Mouse (Mus musculus): ENCODE results near the gene Efhd2. TPM values are rescaled to one million over a fixed set of nuclear protein-coding genes. Genes with fewer than 3 reads are reported as not detected.
A peak's percentile ranks its signal among the peaks of the same experiment; 100 is the strongest.

Gene Efhd2
- polyA plus RNA-seq, 1 experiment from 2014 or later = 89.7 TPM

GRCm38 (mm10) chr4:141816776-141817655 lies 57.7 kb downstream of the Efhd2 start:
- Histone ChIP-seq H3K27me3 (no peaks in the 10 kb centered on the region), H3K36me3 (peaks cover 33% of the 10 kb centered on the region), H3K27ac (peak overlapping the region; percentile 59; the same call in 1 of the 2 replicates), H3K4me3 (replicated peaks) (no peak overlapping the region), H3K9me3 (0 out of 2 replicates have a peak, but pooled peaks cover 2% of the 10 kb centered on the region), H3K9ac (replicated peaks) (no peak overlapping the region), H3K4me2 (replicated peaks) (no peak overlapping the region), H3K4me1 (replicated peaks) (peaks cover 5% of the 10 kb centered on the region; the same call in 1 of the 2 replicates)
- ATAC-seq = no peak
- WGBS = 55% methylated on average over 14 of the region's 14 CpGs

DNA sequence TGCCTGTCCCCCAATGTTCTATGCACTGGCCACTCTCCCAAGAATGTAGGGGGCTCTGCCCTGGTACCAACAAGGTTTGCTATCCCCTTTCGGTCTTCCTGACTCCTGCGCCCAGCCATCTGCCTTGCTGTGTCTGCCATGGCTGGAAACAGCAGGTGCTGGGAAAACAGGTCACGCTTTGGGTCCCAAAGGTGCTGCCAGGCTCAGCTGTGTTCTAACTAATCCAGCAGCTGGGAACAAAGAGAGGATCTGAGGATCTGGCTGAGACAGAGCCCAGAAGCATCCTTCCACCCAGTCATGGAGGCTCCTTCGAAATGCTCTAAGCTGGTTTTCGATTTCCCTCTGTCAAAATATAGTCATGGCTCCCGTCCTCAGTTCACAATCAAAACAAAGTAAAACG lies 58.5 kb downstream of the Efhd2 start:
- H3K4me1 ChIP-seq (replicated peaks) = peaks cover 5% of the 10 kb centered on the region; the same call in 1 of the 2 replicates
- no peak overlapping the region for H3K4me3 ChIP-seq (replicated peaks)
- H3K4me2 ChIP-seq (replicated peaks) = no peak overlapping the region
- WGBS = 79% methylated on average over 7 of the region's 7 CpGs
- no peak overlapping the region for H3K9ac ChIP-seq (replicated peaks)
- H3K9me3 ChIP-seq = 0 out of 2 replicates have a peak, but pooled peaks cover 2% of the 10 kb centered on the region
- no peak for ATAC-seq
- peaks cover 40% of the 10 kb centered on the region for H3K36me3 ChIP-seq
- peak overlapping the region; percentile 59 for H3K27ac ChIP-seq
- no peaks in the 10 kb centered on the region for H3K27me3 ChIP-seq

DNA sequence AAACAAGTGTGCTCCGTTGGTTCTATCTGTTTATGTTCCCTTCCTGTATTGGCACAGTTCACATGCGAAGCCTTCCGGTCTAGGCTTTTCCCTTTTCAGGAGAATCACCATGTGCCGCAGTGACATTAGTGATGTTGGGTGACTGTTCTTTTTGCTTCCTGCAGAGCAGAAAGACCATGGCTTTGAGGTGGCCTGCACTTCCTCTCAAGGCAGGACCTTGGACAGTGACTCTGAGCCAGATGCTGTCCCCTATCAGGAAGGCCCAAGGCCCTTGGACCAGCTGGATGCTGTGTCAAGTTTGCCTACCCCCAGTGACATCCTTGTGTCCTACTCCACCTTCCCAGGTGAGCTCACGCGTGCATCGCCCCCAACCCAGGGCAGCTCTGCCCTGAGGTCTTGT lies 63.3 kb downstream of the Efhd2 start:
- H3K36me3 ChIP-seq = peaks cover 87% of the 10 kb centered on the region
- WGBS = 99% methylated on average over 7 of the region's 7 CpGs

GRCm38 (mm10) chr4:141810975-141811374 lies 63.7 kb downstream of the Efhd2 start:
- no peak overlapping the region for H3K27ac ChIP-seq
- H3K27me3 ChIP-seq = no peaks in the 10 kb centered on the region
- H3K36me3 ChIP-seq = peaks cover 91% of the 10 kb centered on the region
- no peak overlapping the region for H3K4me2 ChIP-seq (replicated peaks)
- WGBS = 97% methylated on average over 2 of the region's 2 CpGs
- no peak overlapping the region for H3K4me3 ChIP-seq (replicated peaks)
- no peaks in the 10 kb centered on the region for H3K9me3 ChIP-seq
- no peak for ATAC-seq
- peaks cover under 1% of the 10 kb centered on the region; the same call in 1 of the 2 replicates for H3K4me1 ChIP-seq (replicated peaks)
- H3K9ac ChIP-seq (replicated peaks) = no peak overlapping the region

More for the DNA sequence above, 63.3 kb downstream of the Efhd2 start:
- Histone ChIP-seq H3K4me2 (replicated peaks) (no peak overlapping the region), H3K27ac (no peak overlapping the region), H3K9ac (replicated peaks) (no peak overlapping the region), H3K4me3 (replicated peaks) (no peak overlapping the region), H3K9me3 (no peaks in the 10 kb centered on the region), H3K4me1 (replicated peaks) (peaks cover 5% of the 10 kb centered on the region; the same call in 1 of the 2 replicates), H3K27me3 (no peaks in the 10 kb centered on the region)
- no peak for ATAC-seq

DNA sequence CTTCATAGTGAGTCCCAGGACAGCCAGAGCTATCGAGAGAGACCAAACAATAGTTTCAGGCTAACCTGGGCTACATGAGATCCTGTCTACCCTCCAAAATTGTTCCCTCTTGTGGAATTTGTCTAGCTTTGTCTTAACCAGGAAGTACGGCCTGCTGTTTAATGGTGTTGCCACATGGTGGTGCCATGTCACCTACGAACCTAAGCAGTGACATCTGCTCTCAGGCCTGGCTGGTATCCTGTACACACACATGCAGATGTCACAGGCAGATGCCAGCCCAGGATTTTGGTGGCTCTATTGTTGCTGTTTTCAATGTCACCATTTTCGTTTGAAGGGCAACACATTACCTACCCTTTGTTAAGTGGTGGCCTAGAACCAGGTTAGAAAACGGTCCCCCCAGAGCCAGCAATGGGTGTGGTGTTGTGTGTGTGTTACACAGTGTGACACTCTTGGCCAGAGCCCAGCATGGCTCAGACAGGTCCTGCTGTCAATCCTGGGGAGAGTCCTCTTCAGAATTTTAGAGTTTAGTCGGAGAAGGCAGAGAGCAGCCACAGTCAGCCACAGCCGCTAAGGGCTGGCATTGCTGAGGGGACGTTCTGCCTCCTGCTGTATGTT lies 64.8 kb downstream of the Efhd2 start:
- no peak overlapping the region for H3K4me3 ChIP-seq (replicated peaks)
- H3K27ac ChIP-seq = 0 out of 2 replicates have a peak overlapping the region, but pooled peaks have one; percentile 30
- no peak overlapping the region for H3K4me2 ChIP-seq (replicated peaks)
- H3K9ac ChIP-seq (replicated peaks) = no peak overlapping the region
- no peaks in the 10 kb centered on the region for H3K27me3 ChIP-seq
- peak; percentile 62; the same call in 1 of the 2 replicates for ATAC-seq
- peaks cover 96% of the 10 kb centered on the region for H3K36me3 ChIP-seq
- no peaks in the 10 kb centered on the region for H3K4me1 ChIP-seq (replicated peaks)
- H3K9me3 ChIP-seq = no peaks in the 10 kb centered on the region
- WGBS = 73% methylated on average over 8 of the region's 8 CpGs

Other genes with a start within 250 kb of the Efhd2 start
- 7.5 and 8.3 TPM in 2 replicates for gene Plekhm2, start 210.0 kb downstream of the Efhd2 start, polyA plus RNA-seq (2015; fragmentation: Nextera tagmentation; extraction: Ambion mirVana)
- gene Rsc1a1, start 189.3 kb downstream of the Efhd2 start, polyA plus RNA-seq (2015; fragmentation: Nextera tagmentation; extraction: Ambion mirVana) = 0.48 TPM in 1 of 2 replicates, not detected in the other
- gene Ddi2, start 151.5 kb downstream of the Efhd2 start, polyA plus RNA-seq (2015; fragmentation: Nextera tagmentation; extraction: Ambion mirVana) = 15.7 and 16.6 TPM in 2 replicates
- not detected in 2 replicates for gene Agmat, start 128.2 kb downstream of the Efhd2 start, polyA plus RNA-seq (2015; fragmentation: Nextera tagmentation; extraction: Ambion mirVana)
- 5.7 and 6.9 TPM in 2 replicates for gene Dnajc16, start 84.0 kb downstream of the Efhd2 start, polyA plus RNA-seq (2015; fragmentation: Nextera tagmentation; extraction: Ambion mirVana)
- gene Casp9, start 81.3 kb downstream of the Efhd2 start, polyA plus RNA-seq (2015; fragmentation: Nextera tagmentation; extraction: Ambion mirVana) = 19.1 and 23.2 TPM in 2 replicates
- gene Cela2a, start 48.8 kb downstream of the Efhd2 start, polyA plus RNA-seq (2015; fragmentation: Nextera tagmentation; extraction: Ambion mirVana) = not detected in 2 replicates
- not detected in 2 replicates for gene Ctrc, start 28.6 kb downstream of the Efhd2 start, polyA plus RNA-seq (2015; fragmentation: Nextera tagmentation; extraction: Ambion mirVana)
- 3.0 and 3.4 TPM in 2 replicates for gene Fhad1, start 140.2 kb upstream of the Efhd2 start, polyA plus RNA-seq (2015; fragmentation: Nextera tagmentation; extraction: Ambion mirVana)
- 5.7 and 6.4 TPM in 2 replicates for gene Tmem51, start 209.4 kb upstream of the Efhd2 start, polyA plus RNA-seq (2015; fragmentation: Nextera tagmentation; extraction: Ambion mirVana)